Mouse (Mus musculus): Measurements from ENCODE around the gene Arnt2. TPM values are rescaled to one million over a fixed set of nuclear protein-coding genes. Genes with fewer than 3 reads are reported as not detected.

The Arnt2 gene
- not detected in 2 replicates for polyA plus RNA-seq (2012)

DNA sequence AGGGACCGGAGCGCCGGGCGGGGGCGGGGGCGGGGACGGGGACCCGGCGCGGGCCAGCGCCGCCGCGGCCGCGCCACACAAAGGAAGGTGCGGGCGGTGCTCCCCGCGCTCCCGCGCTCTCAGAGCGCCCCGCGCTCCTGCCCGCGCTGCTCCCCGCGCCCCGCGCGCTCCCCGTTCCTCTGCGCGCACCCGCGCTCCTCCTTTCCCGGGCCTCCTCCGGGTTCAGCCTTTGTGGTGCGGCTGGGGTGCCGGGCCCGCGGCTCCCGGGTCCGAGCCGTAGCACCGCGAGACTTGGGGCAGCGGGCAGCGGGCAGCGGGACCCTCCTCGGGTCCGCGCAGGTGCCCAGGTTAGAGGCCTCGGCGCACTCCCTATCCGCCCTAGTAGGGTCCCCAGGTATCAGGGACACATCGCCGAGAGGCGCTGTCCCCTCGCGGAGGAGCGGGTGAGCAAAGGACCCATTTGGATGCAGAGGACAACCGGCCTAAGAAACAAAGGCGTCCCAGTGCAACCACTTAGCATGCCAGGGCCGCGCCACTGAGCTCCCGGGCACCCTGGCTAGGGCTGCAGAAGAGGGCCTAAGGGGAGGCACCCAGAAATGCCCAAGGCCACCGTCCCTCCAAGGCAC is at the start of gene Arnt2:
Gene Arnt2 (minus strand): TSS at position 281 of the 626 bp plus-strand sequence.

Other genes starting within 250 kb of the Arnt2 start
- not detected in 2 replicates for gene Gm2115, start 118.8 kb upstream of the Arnt2 start, polyA plus RNA-seq (2012)
- gene Fah, start 196.5 kb upstream of the Arnt2 start, polyA plus RNA-seq (2012), result 0.54 and 0.68 TPM in 2 replicates